Mouse (Mus musculus): ENCODE results near the gene Hip1r.

DNA sequence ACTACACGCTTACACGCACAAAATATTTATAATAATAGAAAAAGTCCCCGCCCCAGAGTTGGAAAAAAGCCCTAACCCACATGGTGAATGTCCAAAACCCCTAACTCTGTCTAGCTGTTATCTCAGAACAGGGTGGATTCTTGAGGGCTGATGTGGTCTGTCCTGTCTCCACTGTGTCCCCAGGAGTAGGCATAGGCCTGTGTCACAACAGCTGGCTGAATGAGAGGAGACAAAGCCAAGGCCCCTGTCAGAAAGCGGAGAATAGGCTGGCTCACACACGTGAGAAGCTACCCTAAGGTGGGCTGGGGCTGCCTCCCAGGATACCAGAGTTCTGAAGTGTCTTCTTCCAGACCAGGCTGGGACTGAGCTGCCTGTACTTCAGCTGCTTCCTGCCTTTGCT is 4.7 kb downstream of the Hip1r start:
- TF ChIP-seq CTCF (IDR thresholded peaks at IDR 0.05; ENCODE audit: low read depth) (no peak), EP300 (IDR thresholded peaks at IDR 0.05; ENCODE audit: low read depth) (no peak)
